Comparison of ENCODE assay signal across 31 mouse cellular contexts in genomic region chr4:156103342-156103741, GRCm38 (mm10). TPM values are rescaled to one million over a fixed set of nuclear protein-coding genes. Genes with fewer than 3 reads are reported as not detected.
"Had no signal": no experiment of that assay in that cellular context is flagged by ENCODE, and none has a peak within 500 bp of the region (broad histone marks: within the 10 kb centered on the region; RNA-seq: fewer than 3 reads in every experiment).

No protein-coding gene starts in this region.

- H3K36me3 ChIP-seq: heart, embryonic 13.5 days; heart, embryonic 15.5 days; hindbrain, embryonic 13.5 days; hindbrain, embryonic 15.5 days; limb, embryonic 10.5 days; limb, embryonic 12.5 days; liver, embryonic 13.5 days had no signal

- ATAC-seq: hindbrain, postnatal 0 days had no signal

- H3K4me3 ChIP-seq: heart, adult 2 months; heart, embryonic 13.5 days; heart, embryonic 15.5 days; hindbrain, embryonic 13.5 days; hindbrain, embryonic 15.5 days; layer of hippocampus, adult 2 months; left cerebral cortex, adult 2 months; limb, embryonic 10.5 days; limb, embryonic 12.5 days; liver, embryonic 13.5 days had no signal

- H3K27me3 ChIP-seq: heart, embryonic 15.5 days; hindbrain, embryonic 13.5 days; hindbrain, embryonic 15.5 days; limb, embryonic 12.5 days; liver, embryonic 13.5 days had no signal

- H3K9ac ChIP-seq: heart, embryonic 13.5 days; heart, embryonic 15.5 days; hindbrain, embryonic 13.5 days; hindbrain, embryonic 15.5 days; limb, embryonic 12.5 days; liver, embryonic 13.5 days had no signal

- H3K27ac ChIP-seq: heart, adult 2 months; heart, embryonic 13.5 days; heart, embryonic 15.5 days; hindbrain, embryonic 13.5 days; hindbrain, embryonic 15.5 days; hindbrain, postnatal 0 days; layer of hippocampus, adult 2 months; left cerebral cortex, adult 2 months; limb, embryonic 10.5 days; limb, embryonic 12.5 days; liver, embryonic 13.5 days had no signal

- H3K4me2 ChIP-seq: heart, embryonic 11.5 days; heart, embryonic 13.5 days; heart, embryonic 15.5 days; hindbrain, embryonic 13.5 days; hindbrain, embryonic 15.5 days; limb, embryonic 12.5 days; liver, embryonic 11.5 days; liver, embryonic 13.5 days had no signal

- DNase-seq: gastrocnemius, postnatal 14 days; gastrocnemius, postnatal 36 days; heart, adult 11 months; heart, adult 2 months; heart, postnatal 14 days; heart, postnatal 36 days; kidney, adult 18-20 months; kidney, adult 8-10 months; kidney, postnatal 10 days; kidney, postnatal 25 days; kidney, postnatal 4 days; liver; liver, embryonic 13.5 days had no signal

- H3K4me1 ChIP-seq: heart, embryonic 15.5 days; hindbrain, embryonic 13.5 days; hindbrain, embryonic 15.5 days; limb, embryonic 12.5 days had no signal

- H3K9me3 ChIP-seq: heart, embryonic 13.5 days; heart, embryonic 15.5 days; hindbrain, embryonic 13.5 days; hindbrain, embryonic 15.5 days; limb, embryonic 10.5 days; limb, embryonic 12.5 days; liver, embryonic 13.5 days had no signal

RNA-seq across cellular contexts. Expression of gene Rnf223, which starts 27.0 kb away (rescaled TPM):
- total RNA-seq: gastrocnemius, adult 18-20 months; gastrocnemius, adult 8-10 months; gastrocnemius, postnatal 14 days; gastrocnemius, postnatal 36 days; hematopoietic stem cell, adult 5-6 weeks had no signal
- polyA plus RNA-seq: heart, embryonic 11.5 days; heart, postnatal 0 days had no signal

RNA-seq across cellular contexts. Expression of gene Ttll10, which starts 44.1 kb away (rescaled TPM):
- total RNA-seq: gastrocnemius, adult 18-20 months; gastrocnemius, adult 8-10 months; gastrocnemius, postnatal 14 days; gastrocnemius, postnatal 36 days; heart, adult 2 months; heart, postnatal 14 days; heart, postnatal 36 days; left cerebral cortex, postnatal 14 days; left cerebral cortex, postnatal 36 days had no signal
- polyA plus RNA-seq: heart, postnatal 0 days; hindbrain, embryonic 11.5 days; hindbrain, embryonic 13.5 days; hindbrain, embryonic 15.5 days had no signal
